Mouse (Mus musculus) liver, adult 2 months (tissue): Measurements from ENCODE around the gene Kcnh1.

Experiments used
- CTCF ChIP-seq: fragments of 200-500 bp; IDR thresholded peaks from 2 replicates; pipeline ENCODE4 v1.5.1; 2011; ENCODE audit warnings: low read depth, low read length, control low read depth
- POLR2A ChIP-seq: fragments of 200-500 bp; IDR thresholded peaks from 2 replicates; pipeline ENCODE4 v1.6.1; 2011; ENCODE audit warnings: low read length, control low read depth; ENCODE audit not compliant: insufficient read depth; ENCODE audit errors: extremely low read depth

GRCm38 (mm10) chr1:192531490-192532146 is 341.0 kb downstream of the Kcnh1 start:
- TF ChIP-seq CTCF (no peak), POLR2A (no peak)
